Mouse (Mus musculus): Measurements from ENCODE around the gene Hist1h4d. TPM values are rescaled to one million over a fixed set of nuclear protein-coding genes. Genes with fewer than 3 reads are reported as not detected.

Gene Hist1h4d
- polyA plus RNA-seq, 1 experiment from 2014 or later, result 0.76 TPM

Other genes with a start within 250 kb of the Hist1h4d start
- 102 TPM for gene Zfp322a, start 212.4 kb upstream of the Hist1h4d start, polyA plus RNA-seq (2014; fragmentation: Illumina TruSeq; extraction: RNeasy Lipid Tissue Mini Kit (QIAGEN cat#74804); ENCODE audit: low read depth, low replicate concordance)
- 2.9 TPM for gene Abt1, start 157.7 kb upstream of the Hist1h4d start, polyA plus RNA-seq (2014; fragmentation: Illumina TruSeq; extraction: RNeasy Lipid Tissue Mini Kit (QIAGEN cat#74804); ENCODE audit: low read depth, low replicate concordance)
- gene Btn1a1, start 115.7 kb upstream of the Hist1h4d start, polyA plus RNA-seq (2014; fragmentation: Illumina TruSeq; extraction: RNeasy Lipid Tissue Mini Kit (QIAGEN cat#74804); ENCODE audit: low read depth, low replicate concordance), result not detected
- not detected for gene Btn2a2, start 92.7 kb upstream of the Hist1h4d start, polyA plus RNA-seq (2014; fragmentation: Illumina TruSeq; extraction: RNeasy Lipid Tissue Mini Kit (QIAGEN cat#74804); ENCODE audit: low read depth, low replicate concordance)
- gene Hist1h4h, start 50.5 kb upstream of the Hist1h4d start, polyA plus RNA-seq (2014; fragmentation: Illumina TruSeq; extraction: RNeasy Lipid Tissue Mini Kit (QIAGEN cat#74804); ENCODE audit: low read depth, low replicate concordance), result not detected
- not detected for gene Hist1h2af, start 47.7 kb upstream of the Hist1h4d start, polyA plus RNA-seq (2014; fragmentation: Illumina TruSeq; extraction: RNeasy Lipid Tissue Mini Kit (QIAGEN cat#74804); ENCODE audit: low read depth, low replicate concordance)
- not detected for gene Hist1h3g, start 46.2 kb upstream of the Hist1h4d start, polyA plus RNA-seq (2014; fragmentation: Illumina TruSeq; extraction: RNeasy Lipid Tissue Mini Kit (QIAGEN cat#74804); ENCODE audit: low read depth, low replicate concordance)
- 2.7 TPM for gene Hist1h2bh, start 38.2 kb upstream of the Hist1h4d start, polyA plus RNA-seq (2014; fragmentation: Illumina TruSeq; extraction: RNeasy Lipid Tissue Mini Kit (QIAGEN cat#74804); ENCODE audit: low read depth, low replicate concordance)
- not detected for gene Hist1h3f, start 37.5 kb upstream of the Hist1h4d start, polyA plus RNA-seq (2014; fragmentation: Illumina TruSeq; extraction: RNeasy Lipid Tissue Mini Kit (QIAGEN cat#74804); ENCODE audit: low read depth, low replicate concordance)
- gene Hist1h4f, start 29.9 kb upstream of the Hist1h4d start, polyA plus RNA-seq (2014; fragmentation: Illumina TruSeq; extraction: RNeasy Lipid Tissue Mini Kit (QIAGEN cat#74804); ENCODE audit: low read depth, low replicate concordance), result not detected
- gene Hist1h1d, start 28.3 kb upstream of the Hist1h4d start, polyA plus RNA-seq (2014; fragmentation: Illumina TruSeq; extraction: RNeasy Lipid Tissue Mini Kit (QIAGEN cat#74804); ENCODE audit: low read depth, low replicate concordance), result 0.70 TPM
- gene Hist1h3e, start 19.2 kb upstream of the Hist1h4d start, polyA plus RNA-seq (2014; fragmentation: Illumina TruSeq; extraction: RNeasy Lipid Tissue Mini Kit (QIAGEN cat#74804); ENCODE audit: low read depth, low replicate concordance), result not detected
- not detected for gene Hist1h2ae, start 10.4 kb upstream of the Hist1h4d start, polyA plus RNA-seq (2014; fragmentation: Illumina TruSeq; extraction: RNeasy Lipid Tissue Mini Kit (QIAGEN cat#74804); ENCODE audit: low read depth, low replicate concordance)
- gene Hist1h2bg, start 10.2 kb upstream of the Hist1h4d start, polyA plus RNA-seq (2014; fragmentation: Illumina TruSeq; extraction: RNeasy Lipid Tissue Mini Kit (QIAGEN cat#74804); ENCODE audit: low read depth, low replicate concordance), result 2.4 TPM
- not detected for gene Hist1h2bf, start 7.4 kb upstream of the Hist1h4d start, polyA plus RNA-seq (2014; fragmentation: Illumina TruSeq; extraction: RNeasy Lipid Tissue Mini Kit (QIAGEN cat#74804); ENCODE audit: low read depth, low replicate concordance)
- not detected for gene Hist1h2ad, start 7.2 kb upstream of the Hist1h4d start, polyA plus RNA-seq (2014; fragmentation: Illumina TruSeq; extraction: RNeasy Lipid Tissue Mini Kit (QIAGEN cat#74804); ENCODE audit: low read depth, low replicate concordance)
- gene Hist1h3d, start 5.8 kb upstream of the Hist1h4d start, polyA plus RNA-seq (2014; fragmentation: Illumina TruSeq; extraction: RNeasy Lipid Tissue Mini Kit (QIAGEN cat#74804); ENCODE audit: low read depth, low replicate concordance), result 2.2 TPM
- gene Hist1h2be, start 39.5 kb downstream of the Hist1h4d start, polyA plus RNA-seq (2014; fragmentation: Illumina TruSeq; extraction: RNeasy Lipid Tissue Mini Kit (QIAGEN cat#74804); ENCODE audit: low read depth, low replicate concordance), result 15.6 TPM
- gene Hist1h1e, start 41.0 kb downstream of the Hist1h4d start, polyA plus RNA-seq (2014; fragmentation: Illumina TruSeq; extraction: RNeasy Lipid Tissue Mini Kit (QIAGEN cat#74804); ENCODE audit: low read depth, low replicate concordance), result 1.3 TPM
- gene Hist1h2ac, start 102.3 kb downstream of the Hist1h4d start, polyA plus RNA-seq (2014; fragmentation: Illumina TruSeq; extraction: RNeasy Lipid Tissue Mini Kit (QIAGEN cat#74804); ENCODE audit: low read depth, low replicate concordance), result 1.7 TPM
- gene Hist1h2bc, start 102.6 kb downstream of the Hist1h4d start, polyA plus RNA-seq (2014; fragmentation: Illumina TruSeq; extraction: RNeasy Lipid Tissue Mini Kit (QIAGEN cat#74804); ENCODE audit: low read depth, low replicate concordance), result 322 TPM
- not detected for gene Hist1h1t, start 114.2 kb downstream of the Hist1h4d start, polyA plus RNA-seq (2014; fragmentation: Illumina TruSeq; extraction: RNeasy Lipid Tissue Mini Kit (QIAGEN cat#74804); ENCODE audit: low read depth, low replicate concordance)
- not detected for gene Hist1h4c, start 116.9 kb downstream of the Hist1h4d start, polyA plus RNA-seq (2014; fragmentation: Illumina TruSeq; extraction: RNeasy Lipid Tissue Mini Kit (QIAGEN cat#74804); ENCODE audit: low read depth, low replicate concordance)
- 85.7 TPM for gene Hfe, start 129.3 kb downstream of the Hist1h4d start, polyA plus RNA-seq (2014; fragmentation: Illumina TruSeq; extraction: RNeasy Lipid Tissue Mini Kit (QIAGEN cat#74804); ENCODE audit: low read depth, low replicate concordance)
- 40.8 TPM for gene Hist1h1c, start 157.2 kb downstream of the Hist1h4d start, polyA plus RNA-seq (2014; fragmentation: Illumina TruSeq; extraction: RNeasy Lipid Tissue Mini Kit (QIAGEN cat#74804); ENCODE audit: low read depth, low replicate concordance)
- not detected for gene Hist1h3c, start 164.0 kb downstream of the Hist1h4d start, polyA plus RNA-seq (2014; fragmentation: Illumina TruSeq; extraction: RNeasy Lipid Tissue Mini Kit (QIAGEN cat#74804); ENCODE audit: low read depth, low replicate concordance)
- not detected for gene Hist1h2bb, start 165.1 kb downstream of the Hist1h4d start, polyA plus RNA-seq (2014; fragmentation: Illumina TruSeq; extraction: RNeasy Lipid Tissue Mini Kit (QIAGEN cat#74804); ENCODE audit: low read depth, low replicate concordance)
- not detected for gene Hist1h2ab, start 169.5 kb downstream of the Hist1h4d start, polyA plus RNA-seq (2014; fragmentation: Illumina TruSeq; extraction: RNeasy Lipid Tissue Mini Kit (QIAGEN cat#74804); ENCODE audit: low read depth, low replicate concordance)
- gene Hist1h3b, start 170.7 kb downstream of the Hist1h4d start, polyA plus RNA-seq (2014; fragmentation: Illumina TruSeq; extraction: RNeasy Lipid Tissue Mini Kit (QIAGEN cat#74804); ENCODE audit: low read depth, low replicate concordance), result not detected
- not detected for gene Hist1h4b, start 175.4 kb downstream of the Hist1h4d start, polyA plus RNA-seq (2014; fragmentation: Illumina TruSeq; extraction: RNeasy Lipid Tissue Mini Kit (QIAGEN cat#74804); ENCODE audit: low read depth, low replicate concordance)
- not detected for gene Hist1h4a, start 179.6 kb downstream of the Hist1h4d start, polyA plus RNA-seq (2014; fragmentation: Illumina TruSeq; extraction: RNeasy Lipid Tissue Mini Kit (QIAGEN cat#74804); ENCODE audit: low read depth, low replicate concordance)
- gene Hist1h3a, start 180.8 kb downstream of the Hist1h4d start, polyA plus RNA-seq (2014; fragmentation: Illumina TruSeq; extraction: RNeasy Lipid Tissue Mini Kit (QIAGEN cat#74804); ENCODE audit: low read depth, low replicate concordance), result not detected
- not detected for gene Hist1h1a, start 182.1 kb downstream of the Hist1h4d start, polyA plus RNA-seq (2014; fragmentation: Illumina TruSeq; extraction: RNeasy Lipid Tissue Mini Kit (QIAGEN cat#74804); ENCODE audit: low read depth, low replicate concordance)
- gene Trim38, start 188.3 kb downstream of the Hist1h4d start, polyA plus RNA-seq (2014; fragmentation: Illumina TruSeq; extraction: RNeasy Lipid Tissue Mini Kit (QIAGEN cat#74804); ENCODE audit: low read depth, low replicate concordance), result 0.99 TPM
- not detected for gene Slc17a2, start 225.4 kb downstream of the Hist1h4d start, polyA plus RNA-seq (2014; fragmentation: Illumina TruSeq; extraction: RNeasy Lipid Tissue Mini Kit (QIAGEN cat#74804); ENCODE audit: low read depth, low replicate concordance)